8 mouse cellular contexts compared by ENCODE assay signal in genomic region chr8:26384305-26384993, GRCm38 (mm10).
DNase-seq lines count a peak whose midpoint lies in the region; ATAC-seq lines count a peak whose summit lies in the region.

No protein-coding gene starts in this region.

- DNase-seq in gastrocnemius, adult 18-20 months (ENCODE audit: low spot score): peak; percentile 23
- DNase-seq in gastrocnemius, postnatal 4 days (ENCODE audit: low spot score in 2 of 2): no peak
- DNase-seq in embryonic facial prominence, embryonic 10.5 days (ENCODE audit: low spot score): peak; percentile 49
- DNase-seq in hindbrain, embryonic 11.5 days (ENCODE audit: low spot score): peak; percentile 44
- no peak for DNase-seq in frontal cortex, postnatal 10 days (ENCODE audit: low spot score in 2 of 2)
- no peak for DNase-seq in spleen, postnatal 36 days (ENCODE audit: low spot score in 2 of 2)

- H3K36me3 ChIP-seq in embryonic facial prominence, embryonic 10.5 days (replicated peaks): no peaks in the 10 kb centered on the region
- H3K36me3 ChIP-seq in hindbrain, embryonic 11.5 days (ENCODE audit: control insufficient read depth, insufficient read depth, low read length): no peaks in the 10 kb centered on the region
- no peaks in the 10 kb centered on the region for H3K36me3 ChIP-seq in limb, embryonic 13.5 days
- H3K36me3 ChIP-seq in stomach, embryonic 15.5 days: no peaks in the 10 kb centered on the region

- no peak overlapping the region for H3K4me2 ChIP-seq in hindbrain, embryonic 11.5 days (replicated peaks; ENCODE audit: low read depth, low read length)
- peak overlapping the region; percentile 38 for H3K4me2 ChIP-seq in limb, embryonic 13.5 days (replicated peaks)
- no peak overlapping the region for H3K4me2 ChIP-seq in stomach, embryonic 15.5 days

- H3K27ac ChIP-seq in embryonic facial prominence, embryonic 10.5 days (replicated peaks): peak overlapping the region; percentile 70
- H3K27ac ChIP-seq in hindbrain, embryonic 11.5 days (ENCODE audit: low read depth, low read length): peak overlapping the region; percentile 59; the same call in 1 of the 2 replicates
- H3K27ac ChIP-seq in limb, embryonic 13.5 days: peak overlapping the region; percentile 84
- H3K27ac ChIP-seq in stomach, embryonic 15.5 days: peak overlapping the region; percentile 54; the same call in 1 of the 2 replicates

- peaks cover 20% of the 10 kb centered on the region for H3K4me1 ChIP-seq in embryonic facial prominence, embryonic 10.5 days
- peaks cover 3% of the 10 kb centered on the region; the same call in 1 of the 2 replicates for H3K4me1 ChIP-seq in hindbrain, embryonic 11.5 days (replicated peaks; ENCODE audit: control insufficient read depth, insufficient read depth, low read length)
- H3K4me1 ChIP-seq in limb, embryonic 13.5 days: peaks cover 30% of the 10 kb centered on the region
- H3K4me1 ChIP-seq in stomach, embryonic 15.5 days: peaks cover 5% of the 10 kb centered on the region; the same call in 1 of the 2 replicates

- H3K27me3 ChIP-seq in embryonic facial prominence, embryonic 10.5 days (replicated peaks; ENCODE audit: low read depth, poor library complexity, severe bottlenecking): peaks cover 7% of the 10 kb centered on the region
- H3K27me3 ChIP-seq in hindbrain, embryonic 11.5 days (ENCODE audit: control insufficient read depth, insufficient read depth, low read length): no peaks in the 10 kb centered on the region
- peaks cover 12% of the 10 kb centered on the region for H3K27me3 ChIP-seq in limb, embryonic 13.5 days
- no peaks in the 10 kb centered on the region for H3K27me3 ChIP-seq in stomach, embryonic 15.5 days (replicated peaks)

- WGBS in embryonic facial prominence, embryonic 10.5 days: 13% methylated on average over 3 of the region's 3 CpGs
- 8% methylated on average over 3 of the region's 3 CpGs for WGBS in hindbrain, embryonic 11.5 days
- 1% methylated on average over 3 of the region's 3 CpGs for WGBS in limb, embryonic 13.5 days
- 9% methylated on average over 3 of the region's 3 CpGs for WGBS in stomach, embryonic 15.5 days

- H3K4me3 ChIP-seq in embryonic facial prominence, embryonic 10.5 days: no peak overlapping the region
- H3K4me3 ChIP-seq in hindbrain, embryonic 11.5 days (ENCODE audit: low read depth, low read length): no peak overlapping the region
- H3K4me3 ChIP-seq in limb, embryonic 13.5 days: no peak overlapping the region
- H3K4me3 ChIP-seq in stomach, embryonic 15.5 days (replicated peaks): no peak overlapping the region

- ATAC-seq in hindbrain, embryonic 11.5 days (ENCODE audit: low FRiP score): peak; percentile 86
- ATAC-seq in limb, embryonic 13.5 days (ENCODE audit: low FRiP score, low read depth): peak; percentile 79
- peak; percentile 70 for ATAC-seq in stomach, embryonic 15.5 days (ENCODE audit: insufficient read depth, low FRiP score, low read depth)

- no peaks in the 10 kb centered on the region for H3K9me3 ChIP-seq in embryonic facial prominence, embryonic 10.5 days
- no peaks in the 10 kb centered on the region for H3K9me3 ChIP-seq in hindbrain, embryonic 11.5 days (ENCODE audit: control insufficient read depth, low read length)
- no peaks in the 10 kb centered on the region for H3K9me3 ChIP-seq in limb, embryonic 13.5 days
- H3K9me3 ChIP-seq in stomach, embryonic 15.5 days: no peaks in the 10 kb centered on the region

- H3K9ac ChIP-seq in hindbrain, embryonic 11.5 days (ENCODE audit: low read depth, low read length): no peak overlapping the region
- H3K9ac ChIP-seq in limb, embryonic 13.5 days: no peak overlapping the region
- H3K9ac ChIP-seq in stomach, embryonic 15.5 days: no peak overlapping the region

Comparison
In these comparisons a context has a peak if more than half of its experiments do, and no peak if none do; other contexts are left out.
1. DNase-seq: peak in gastrocnemius, adult 18-20 months (single experiment), embryonic facial prominence, embryonic 10.5 days (single experiment) and hindbrain, embryonic 11.5 days (single experiment); none in gastrocnemius, postnatal 4 days (0 of 2), frontal cortex, postnatal 10 days (0 of 2) and spleen, postnatal 36 days (0 of 2).
2. Peak in every context shown above with its lines, with median percentiles within 50 percentile points of each other: H3K27ac ChIP-seq and ATAC-seq.